Mouse (Mus musculus): Measurements from ENCODE around the gene Nudt11.
"Not testable (repeated sequence)": the region's sequence is repeated elsewhere in the genome, so short reads cannot be mapped to it uniquely, and the experiment has no call there.

Gene Nudt11

DNA sequence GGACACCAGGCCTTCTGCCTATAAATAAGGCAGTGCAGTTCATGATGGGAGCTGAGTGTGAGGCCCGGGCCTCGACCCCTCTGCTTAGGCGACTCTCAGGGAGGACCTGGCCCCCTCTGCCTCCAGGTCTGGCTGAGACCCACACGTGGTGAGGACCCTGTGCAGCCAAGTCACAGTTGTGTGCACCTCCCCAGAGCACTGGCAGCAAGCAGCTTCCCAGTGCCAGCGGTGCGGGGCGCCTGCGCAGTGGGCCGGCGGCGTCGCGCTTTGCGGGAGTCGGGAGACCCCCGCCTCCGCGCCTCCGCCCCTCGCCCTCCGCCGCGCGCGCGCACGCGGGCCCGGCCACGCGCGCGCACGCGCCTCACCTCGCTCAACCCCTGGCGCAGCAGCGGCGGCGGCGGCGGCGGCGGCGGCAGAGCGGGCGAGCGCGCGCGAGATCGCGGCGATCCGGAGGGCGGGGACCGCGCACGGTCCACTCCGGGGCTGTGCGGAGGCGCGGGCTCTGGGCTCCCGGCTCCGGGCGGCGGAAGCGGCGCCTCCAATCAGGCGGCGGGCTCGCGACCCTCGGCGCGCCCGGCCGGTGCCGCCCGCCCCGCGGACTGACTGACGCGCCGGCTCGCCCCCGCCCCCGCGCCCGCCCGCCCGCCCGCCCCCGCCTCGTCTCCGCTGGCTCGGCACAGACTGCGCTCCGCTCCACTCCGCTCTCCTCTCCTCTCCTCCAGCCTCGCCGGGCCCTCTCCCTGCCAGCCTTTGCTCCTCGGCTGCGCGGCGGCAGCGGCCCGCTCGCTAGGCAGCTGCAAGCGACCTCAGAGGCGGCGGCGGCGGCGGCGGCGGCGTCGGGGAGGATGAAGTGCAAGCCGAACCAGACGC lies at the start of gene Nudt11:
Gene Nudt11 (plus strand): TSS at position 388 of the 870 bp plus-strand sequence.
- not testable (repeated sequence) for DNase-seq (ENCODE audit: low read depth, low spot score)

DNA sequence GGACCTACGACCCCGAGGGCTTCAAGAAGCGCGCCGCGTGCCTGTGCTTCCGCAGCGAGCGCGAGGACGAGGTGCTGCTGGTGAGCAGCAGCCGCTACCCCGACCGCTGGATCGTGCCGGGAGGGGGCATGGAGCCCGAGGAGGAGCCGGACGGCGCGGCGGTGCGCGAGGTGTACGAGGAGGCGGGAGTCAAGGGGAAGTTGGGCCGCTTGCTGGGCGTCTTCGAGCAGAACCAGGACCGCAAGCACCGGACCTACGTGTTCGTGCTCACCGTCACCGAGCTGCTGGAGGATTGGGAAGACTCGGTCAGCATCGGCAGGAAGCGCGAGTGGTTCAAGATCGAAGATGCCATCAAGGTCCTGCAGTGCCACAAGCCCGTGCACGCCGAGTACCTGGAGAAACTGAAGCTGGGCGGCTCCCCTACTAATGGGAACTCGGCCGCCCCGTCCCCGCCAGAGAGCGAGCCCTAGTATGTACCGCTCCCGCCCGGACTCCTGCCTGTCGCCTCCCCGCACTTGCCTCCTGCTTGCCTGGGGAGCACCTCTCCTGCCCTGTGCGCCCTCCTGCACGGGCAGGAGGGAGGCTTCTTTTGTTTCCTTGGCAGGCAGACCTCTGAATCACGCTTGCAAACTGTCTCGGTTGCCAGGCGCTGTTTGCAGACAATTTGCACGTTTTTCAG lies 822 bp downstream of the Nudt11 start:
- not testable (repeated sequence) for DNase-seq (ENCODE audit: low read depth, low spot score)

DNA sequence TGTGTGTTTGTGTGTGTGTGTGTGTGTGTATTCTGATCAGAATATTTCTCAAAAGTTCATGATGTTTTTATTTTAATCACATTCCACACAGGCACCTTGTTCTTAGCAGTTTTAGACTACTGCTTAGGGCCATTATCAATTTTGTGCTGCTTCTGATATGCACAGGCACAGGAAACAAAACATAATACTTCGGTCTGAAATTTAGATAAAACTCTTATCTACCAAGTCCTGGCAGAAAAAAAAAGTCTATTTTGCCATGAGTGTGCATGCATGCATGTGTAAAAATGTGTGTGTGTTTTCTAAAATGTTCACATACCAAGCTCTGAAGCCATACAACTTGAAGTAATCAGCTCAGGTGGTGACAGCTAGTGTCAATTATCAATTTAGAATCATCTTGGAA lies 14.3 kb downstream of the Nudt11 start:
- DNase-seq (ENCODE audit: low read depth, low spot score) = no peak

DNA sequence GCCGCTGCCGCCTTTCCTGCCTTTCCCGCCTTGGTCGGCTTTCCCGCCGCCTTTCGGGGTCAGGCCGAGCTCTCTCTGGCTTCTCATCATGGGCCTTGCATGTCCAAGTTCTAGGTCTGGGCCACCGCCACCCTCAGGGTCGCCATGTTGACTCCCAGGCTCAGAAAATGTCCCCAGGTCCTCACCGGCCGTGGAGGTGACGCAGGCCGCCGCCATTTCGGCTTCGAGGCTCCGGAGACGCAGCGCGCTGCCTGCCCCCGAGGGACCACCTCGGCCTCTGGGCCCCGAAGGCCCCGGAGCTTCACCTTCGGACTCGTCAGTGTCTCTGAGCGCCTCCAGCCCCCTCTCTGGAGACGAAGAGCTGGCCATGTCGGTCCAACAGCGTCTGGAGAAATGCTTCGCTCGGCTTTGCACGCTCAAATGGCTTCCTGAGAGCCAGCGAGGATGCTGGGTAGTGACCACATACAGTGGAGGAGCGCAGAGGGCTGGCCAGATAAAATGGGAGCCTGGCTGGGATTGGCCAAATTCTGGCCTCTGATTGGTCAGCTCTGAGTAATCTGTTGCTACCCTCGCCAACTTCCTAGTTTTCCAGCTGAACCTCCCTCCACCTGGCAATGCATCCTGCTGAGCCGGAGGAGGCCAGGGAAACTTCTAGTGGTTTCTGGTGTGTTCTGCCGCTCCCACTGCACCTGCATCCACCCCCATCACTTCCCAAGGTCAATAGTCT lies 35.9 kb downstream of the Nudt11 start, which contains the start of gene AU022751:
Gene AU022751 (minus strand): TSS at position 466 of the 727 bp plus-strand sequence.
- no peak for DNase-seq (ENCODE audit: low read depth, low spot score)

DNA sequence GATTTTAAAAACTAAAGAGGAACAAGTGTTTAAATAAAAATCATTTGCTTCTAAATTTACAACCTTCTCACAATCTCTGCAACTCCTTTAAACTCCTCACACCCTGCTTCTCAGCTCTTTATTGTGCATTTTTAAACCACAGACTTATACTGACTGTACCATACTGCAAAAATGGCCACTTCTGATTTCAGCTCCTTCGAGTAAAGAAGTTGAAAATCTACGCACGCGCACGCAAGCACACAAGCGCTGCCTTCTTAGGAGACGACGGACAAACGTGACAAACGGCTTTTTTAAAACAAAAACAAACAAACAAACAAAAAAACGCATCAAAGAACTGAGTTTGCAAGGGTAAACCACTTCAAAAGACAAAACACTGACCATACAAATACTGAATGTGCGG lies 44.3 kb downstream of the Nudt11 start:
- DNase-seq (ENCODE audit: low read depth, low spot score) = no peak

DNA sequence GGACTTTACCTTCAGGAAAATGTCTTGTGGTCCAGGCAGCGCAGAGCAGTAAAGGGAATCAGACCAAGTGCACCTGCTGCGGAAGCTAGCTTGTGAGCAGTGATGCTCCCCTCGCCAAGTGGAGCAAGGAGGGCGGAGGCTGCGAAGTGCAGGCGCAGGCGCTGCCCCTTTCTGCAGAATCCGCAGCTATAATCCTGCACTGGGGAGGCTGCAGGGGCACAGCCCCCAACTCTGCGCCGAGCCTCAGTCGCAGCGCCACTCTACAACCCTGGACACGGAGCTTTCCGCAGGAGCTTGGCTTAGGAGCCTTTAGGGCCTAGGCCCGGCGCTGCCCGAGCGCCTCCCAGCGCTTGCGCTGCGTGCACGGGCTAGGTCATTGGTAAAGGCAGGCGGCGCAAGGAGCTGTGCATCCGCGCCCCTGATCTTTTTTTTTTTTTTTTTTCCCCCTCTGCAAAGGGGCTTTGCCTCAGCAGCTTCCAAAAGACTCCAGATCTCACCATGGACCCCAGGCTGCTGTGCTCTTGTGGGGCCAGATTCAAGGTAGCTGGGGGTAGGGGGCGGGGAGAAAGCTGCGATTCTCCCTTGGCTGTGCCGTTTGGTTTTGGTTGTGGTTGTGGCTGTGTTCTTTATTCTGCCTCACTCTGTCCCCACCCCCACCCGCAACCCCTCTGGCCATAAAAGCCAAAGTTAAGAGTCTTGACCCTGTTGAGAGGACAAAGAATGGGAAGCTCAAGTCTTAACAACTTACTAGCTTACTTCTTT lies 44.9 kb downstream of the Nudt11 start:
- DNase-seq (ENCODE audit: low read depth, low spot score) = no peak
